Mouse (Mus musculus): ENCODE measurements around the gene Sdk2. TPM values are rescaled to one million over a fixed set of nuclear protein-coding genes. Genes with fewer than 3 reads are reported as not detected.

The Sdk2 gene
- polyA plus RNA-seq, 1 experiment from 2014 or later = 6.5 TPM

- H3K4me3 ChIP-seq = no peak overlapping the region
- no peak overlapping the region for H3K4me2 ChIP-seq
- WGBS = 96% methylated on average over 3 of the region's 3 CpGs
- no peak overlapping the region for H3K27ac ChIP-seq
- peaks cover 14% of the 10 kb centered on the region for H3K36me3 ChIP-seq
- peaks cover 30% of the 10 kb centered on the region for H3K9me3 ChIP-seq
- ATAC-seq (ENCODE audit: insufficient number of reproducible peaks, low FRiP score, low TSS enrichment, low read depth) = no peak
- no peaks in the 10 kb centered on the region for H3K27me3 ChIP-seq
- H3K9ac ChIP-seq = no peak overlapping the region
- 0 out of 2 replicates have a peak, but pooled peaks cover 7% of the 10 kb centered on the region for H3K4me1 ChIP-seq
These were observed 104.1 kb downstream of the Sdk2 start for GRCm38 (mm10) chr11:113962751-113963150.

- Histone ChIP-seq H3K9ac (no peak overlapping the region), H3K4me2 (no peak overlapping the region), H3K36me3 (no peaks in the 10 kb centered on the region), H3K9me3 (no peaks in the 10 kb centered on the region), H3K4me1 (peaks cover 13% of the 10 kb centered on the region), H3K27ac (no peak overlapping the region), H3K4me3 (no peak overlapping the region), H3K27me3 (no peaks in the 10 kb centered on the region)
- no peak for ATAC-seq (ENCODE audit: insufficient number of reproducible peaks, low FRiP score, low TSS enrichment, low read depth)
- WGBS = 79% methylated on average over 15 of the region's 15 CpGs
These were observed 115.2 kb downstream of the Sdk2 start for GRCm38 (mm10) chr11:113951616-113951988.

GRCm38 (mm10) chr11:113950904-113951615 lies 115.8 kb downstream of the Sdk2 start:
- no peak for ATAC-seq (ENCODE audit: insufficient number of reproducible peaks, low FRiP score, low TSS enrichment, low read depth)
- H3K9me3 ChIP-seq = no peaks in the 10 kb centered on the region
- no peak overlapping the region for H3K4me3 ChIP-seq
- H3K27ac ChIP-seq = no peak overlapping the region
- peaks cover 13% of the 10 kb centered on the region for H3K4me1 ChIP-seq
- H3K27me3 ChIP-seq = no peaks in the 10 kb centered on the region
- no peak overlapping the region for H3K9ac ChIP-seq
- 72% methylated on average over 7 of the region's 7 CpGs for WGBS
- no peak overlapping the region for H3K4me2 ChIP-seq
- H3K36me3 ChIP-seq = no peaks in the 10 kb centered on the region

GRCm38 (mm10) chr11:113948676-113949075 lies 118.2 kb downstream of the Sdk2 start:
- WGBS = 68% methylated on average over 8 of the region's 8 CpGs
- Histone ChIP-seq H3K27ac (no peak overlapping the region), H3K4me2 (no peak overlapping the region), H3K4me3 (no peak overlapping the region), H3K9me3 (no peaks in the 10 kb centered on the region), H3K36me3 (no peaks in the 10 kb centered on the region), H3K9ac (no peak overlapping the region), H3K4me1 (peaks cover 13% of the 10 kb centered on the region), H3K27me3 (no peaks in the 10 kb centered on the region)
- ATAC-seq (ENCODE audit: insufficient number of reproducible peaks, low FRiP score, low TSS enrichment, low read depth) = no peak

- WGBS = 73% methylated on average over 9 of the region's 9 CpGs
- Histone ChIP-seq H3K4me3 (no peak overlapping the region), H3K27ac (no peak overlapping the region), H3K4me1 (no peaks in the 10 kb centered on the region), H3K36me3 (0 out of 2 replicates have a peak, but pooled peaks cover 2% of the 10 kb centered on the region), H3K9me3 (no peaks in the 10 kb centered on the region), H3K9ac (no peak overlapping the region), H3K27me3 (no peaks in the 10 kb centered on the region), H3K4me2 (no peak overlapping the region)
- no peak for ATAC-seq (ENCODE audit: insufficient number of reproducible peaks, low FRiP score, low TSS enrichment, low read depth)
These were observed 124.6 kb downstream of the Sdk2 start for GRCm38 (mm10) chr11:113942101-113942735.

- H3K4me1 ChIP-seq = peaks cover 32% of the 10 kb centered on the region
- H3K4me2 ChIP-seq = no peak overlapping the region
- no peak for ATAC-seq (ENCODE audit: insufficient number of reproducible peaks, low FRiP score, low TSS enrichment, low read depth)
- 28% methylated on average over 9 of the region's 9 CpGs for whole genome bisulfite sequencing
- no peak overlapping the region for H3K9ac ChIP-seq
- H3K4me3 ChIP-seq = no peak overlapping the region
- H3K9me3 ChIP-seq = no peaks in the 10 kb centered on the region
- 0 out of 2 replicates have a peak, but pooled peaks cover 2% of the 10 kb centered on the region for H3K36me3 ChIP-seq
- no peaks in the 10 kb centered on the region for H3K27me3 ChIP-seq
- H3K27ac ChIP-seq = no peak overlapping the region
These were observed 133.2 kb downstream of the Sdk2 start for GRCm38 (mm10) chr11:113933678-113934077.

- Histone ChIP-seq H3K36me3 (no peaks in the 10 kb centered on the region), H3K9me3 (no peaks in the 10 kb centered on the region), H3K4me2 (no peak overlapping the region), H3K9ac (no peak overlapping the region), H3K4me3 (no peak overlapping the region), H3K27ac (no peak overlapping the region), H3K4me1 (peaks cover 40% of the 10 kb centered on the region), H3K27me3 (no peaks in the 10 kb centered on the region)
- WGBS = 56% methylated on average over 7 of the region's 7 CpGs
- no peak for ATAC-seq (ENCODE audit: insufficient number of reproducible peaks, low FRiP score, low TSS enrichment, low read depth)
These were observed 133.9 kb downstream of the Sdk2 start for GRCm38 (mm10) chr11:113932909-113933308.

GRCm38 (mm10) chr11:113931701-113932100 lies 135.1 kb downstream of the Sdk2 start:
- WGBS = 30% methylated on average over 4 of the region's 4 CpGs
- H3K4me2 ChIP-seq = no peak overlapping the region
- no peak overlapping the region for H3K4me3 ChIP-seq
- H3K27ac ChIP-seq = no peak overlapping the region
- H3K36me3 ChIP-seq = no peaks in the 10 kb centered on the region
- no peaks in the 10 kb centered on the region for H3K9me3 ChIP-seq
- no peak for ATAC-seq (ENCODE audit: insufficient number of reproducible peaks, low FRiP score, low TSS enrichment, low read depth)
- H3K27me3 ChIP-seq = no peaks in the 10 kb centered on the region
- no peak overlapping the region for H3K9ac ChIP-seq
- peaks cover 50% of the 10 kb centered on the region for H3K4me1 ChIP-seq

GRCm38 (mm10) chr11:113930112-113930511 lies 136.7 kb downstream of the Sdk2 start:
- Histone ChIP-seq H3K4me3 (no peak overlapping the region), H3K9ac (no peak overlapping the region), H3K27me3 (no peaks in the 10 kb centered on the region), H3K36me3 (no peaks in the 10 kb centered on the region), H3K27ac (no peak overlapping the region), H3K4me1 (peaks cover 46% of the 10 kb centered on the region), H3K9me3 (no peaks in the 10 kb centered on the region), H3K4me2 (no peak overlapping the region)
- WGBS = 87% methylated on average over 11 of the region's 11 CpGs
- ATAC-seq (ENCODE audit: insufficient number of reproducible peaks, low FRiP score, low TSS enrichment, low read depth) = no peak

- Histone ChIP-seq H3K9me3 (no peaks in the 10 kb centered on the region), H3K27me3 (no peaks in the 10 kb centered on the region), H3K36me3 (no peaks in the 10 kb centered on the region), H3K9ac (no peak overlapping the region), H3K4me1 (peaks cover 39% of the 10 kb centered on the region), H3K4me3 (no peak overlapping the region), H3K4me2 (no peak overlapping the region), H3K27ac (no peak overlapping the region)
- 43% methylated on average over 2 of the region's 2 CpGs for WGBS
- no peak for ATAC-seq (ENCODE audit: insufficient number of reproducible peaks, low FRiP score, low TSS enrichment, low read depth)
These were observed 138.0 kb downstream of the Sdk2 start for GRCm38 (mm10) chr11:113928831-113929230.

GRCm38 (mm10) chr11:113928291-113928690 lies 138.6 kb downstream of the Sdk2 start:
- Histone ChIP-seq H3K4me1 (peaks cover 34% of the 10 kb centered on the region), H3K4me3 (no peak overlapping the region), H3K4me2 (no peak overlapping the region), H3K27ac (no peak overlapping the region), H3K27me3 (no peaks in the 10 kb centered on the region), H3K9me3 (no peaks in the 10 kb centered on the region), H3K36me3 (no peaks in the 10 kb centered on the region; the same call in 1 of the 2 replicates), H3K9ac (no peak overlapping the region)
- WGBS = 57% methylated on average over 9 of the region's 9 CpGs
- no peak for ATAC-seq (ENCODE audit: insufficient number of reproducible peaks, low FRiP score, low TSS enrichment, low read depth)

- H3K9ac ChIP-seq = no peak overlapping the region
- ATAC-seq (ENCODE audit: insufficient number of reproducible peaks, low FRiP score, low TSS enrichment, low read depth) = no peak
- no peaks in the 10 kb centered on the region for H3K9me3 ChIP-seq
- H3K4me1 ChIP-seq = peaks cover 31% of the 10 kb centered on the region
- 69% methylated on average over 3 of the region's 3 CpGs for WGBS
- no peaks in the 10 kb centered on the region for H3K27me3 ChIP-seq
- no peak overlapping the region for H3K4me2 ChIP-seq
- no peak overlapping the region for H3K4me3 ChIP-seq
- no peaks in the 10 kb centered on the region; the same call in 1 of the 2 replicates for H3K36me3 ChIP-seq
- no peak overlapping the region for H3K27ac ChIP-seq
These were observed 139.0 kb downstream of the Sdk2 start for GRCm38 (mm10) chr11:113927826-113928225.
